Mouse (Mus musculus) forelimb bud, embryonic 11.5 days (tissue): Measurements from ENCODE around the gene Rps12.
"Not testable (repeated sequence)": the region's sequence is repeated elsewhere in the genome, so short reads cannot be mapped to it uniquely, and the experiment has no call there.

Experiments
- DNase-seq: peaks from one replicate; pipeline ENCODE4 v3.0.0-alpha.2; 2012; ENCODE audit warnings: low read depth, low spot score

Gene Rps12

GRCm38 (mm10) chr10:23787062-23787821 is at the start of gene Rps12:
TSS of gene Rps12 (minus strand) at chr10:23787275.
- peak; percentile 100 for DNase-seq

GRCm38 (mm10) chr10:23836003-23836964 is 49.2 kb upstream of the Rps12 start:
- DNase-seq: no peak

- DNase-seq: no peak
These were observed 39.4 kb upstream of the Rps12 start for GRCm38 (mm10) chr10:23826516-23826915.

GRCm38 (mm10) chr10:23816241-23816640 is 29.2 kb upstream of the Rps12 start:
- DNase-seq: no peak

- DNase-seq: peak; percentile 81
These were observed 28.1 kb upstream of the Rps12 start for GRCm38 (mm10) chr10:23815168-23815567.

- DNase-seq: no peak
These were observed 26.0 kb upstream of the Rps12 start for GRCm38 (mm10) chr10:23812852-23813766.

GRCm38 (mm10) chr10:23812438-23812759 is 25.3 kb upstream of the Rps12 start:
- no peak for DNase-seq

GRCm38 (mm10) chr10:23811635-23812437 is 24.8 kb upstream of the Rps12 start:
- peak; percentile 73 for DNase-seq

- no peak for DNase-seq
These were observed 19.1 kb upstream of the Rps12 start for GRCm38 (mm10) chr10:23806201-23806600.

GRCm38 (mm10) chr10:23804665-23805064 is 17.6 kb upstream of the Rps12 start:
- DNase-seq: no peak

GRCm38 (mm10) chr10:23802911-23803310 is 15.8 kb upstream of the Rps12 start:
- DNase-seq: no peak

- no peak for DNase-seq
These were observed 12.9 kb upstream of the Rps12 start for GRCm38 (mm10) chr10:23799933-23800332.

GRCm38 (mm10) chr10:23798142-23798541 is 11.1 kb upstream of the Rps12 start:
- no peak for DNase-seq

GRCm38 (mm10) chr10:23797606-23798005 is 10.5 kb upstream of the Rps12 start:
- DNase-seq: no peak

- no peak for DNase-seq
These were observed 9.8 kb upstream of the Rps12 start, which contains the start of gene Slc18b1 for GRCm38 (mm10) chr10:23796551-23797503. TSS of gene Slc18b1 (plus strand) at chr10:23796986.

- no peak for DNase-seq
These were observed 8.9 kb upstream of the Rps12 start for GRCm38 (mm10) chr10:23795871-23796520.

- no peak for DNase-seq
These were observed 1.1 kb upstream of the Rps12 start for GRCm38 (mm10) chr10:23788056-23788600.

GRCm38 (mm10) chr10:23786631-23787038 is 440 bp downstream of the Rps12 start:
- DNase-seq: not testable (repeated sequence)

GRCm38 (mm10) chr10:23786040-23786439 is 1.0 kb downstream of the Rps12 start:
- no peak for DNase-seq
